Mouse (Mus musculus) left cerebral cortex, postnatal 10 days (tissue): ENCODE measurements at regions not wholly inside any gene's neighbourhood (a gene's known extent, or its start where the extent isn't known, plus 50 kb on each side); places are given as distances from the start of the nearest gene placed in this dataset.

Experiments used
- DNase-seq, 2 experiments: peaks; one replicate each; pipeline ENCODE4 v3.0.0; 2021 to 2022; ENCODE audit warnings: low spot score in 2 of 2, mixed read lengths in 1 of 2; ENCODE audit errors: extremely low spot score in 1 of 2
- intact Hi-C: fragments of 180-260 bp; cut with DNase I; formaldehyde crosslinking; loops from one replicate; pipeline ENCODE4 v1.15.1; 2025

DNA sequence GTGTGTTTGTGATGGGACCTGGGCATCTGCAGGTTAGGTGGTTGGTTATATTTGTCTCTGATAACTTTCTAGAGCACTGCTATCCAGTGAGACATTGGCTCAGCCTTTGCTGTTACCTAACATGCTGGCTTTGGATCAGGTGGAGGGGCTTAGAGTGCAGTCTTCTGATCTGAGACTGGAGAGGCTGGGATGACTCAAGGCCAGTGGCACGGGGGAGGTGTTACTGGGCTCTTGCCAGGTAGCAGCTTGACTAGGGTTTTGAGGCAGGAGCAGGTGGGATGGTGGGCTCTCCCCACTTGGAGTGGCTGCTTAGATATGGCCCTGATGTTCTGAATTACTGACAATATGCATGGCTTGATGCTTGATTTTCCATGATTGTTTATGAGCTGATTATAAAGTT lies 236.0 kb downstream of the Zfp704 start:
- intact Hi-C loops: no loop called here
- no peak for DNase-seq

DNA sequence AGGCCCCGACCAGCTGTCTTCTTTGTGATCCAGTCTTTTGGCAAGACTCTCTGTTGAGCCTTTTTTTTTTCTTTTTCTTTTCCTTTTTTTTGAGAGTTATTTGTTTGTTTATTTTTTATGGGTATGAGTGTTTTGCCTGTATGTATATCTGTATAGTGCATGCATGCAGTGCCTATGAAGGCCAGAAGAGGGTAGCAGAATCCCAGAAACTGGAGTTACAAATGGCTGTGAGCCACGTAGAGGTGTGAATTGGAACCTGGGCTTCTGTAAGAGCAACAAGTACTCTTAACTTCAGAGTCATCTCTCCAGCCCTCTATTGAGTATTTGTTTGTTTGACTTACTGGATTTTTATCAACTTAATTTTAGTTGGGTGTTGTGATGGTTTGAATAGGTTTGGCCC lies 239.8 kb downstream of the Zfp704 start:
- DNase-seq: no peak
- intact Hi-C loops: no loop called here

DNA sequence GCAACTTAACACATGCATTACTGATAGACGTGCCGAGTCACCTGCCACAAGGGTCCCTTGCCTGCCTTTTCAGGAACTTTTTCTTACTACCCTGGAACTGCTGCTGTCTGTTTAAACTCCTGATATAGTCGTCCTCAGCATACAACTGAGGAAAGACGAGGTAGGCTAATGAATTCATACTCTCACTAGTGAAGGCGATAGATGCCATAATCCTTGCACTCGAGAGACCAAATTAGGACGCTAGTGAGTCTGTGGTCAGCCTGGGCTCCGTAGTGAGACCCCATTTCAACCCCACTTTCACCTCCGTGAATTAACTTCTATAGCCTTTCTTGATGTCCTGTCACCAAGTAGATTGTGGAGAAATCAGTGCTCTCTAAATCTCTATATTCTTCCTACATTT lies 244.1 kb downstream of the Zfp704 start:
- no peak for DNase-seq
- intact Hi-C loops: no loop called here

DNA sequence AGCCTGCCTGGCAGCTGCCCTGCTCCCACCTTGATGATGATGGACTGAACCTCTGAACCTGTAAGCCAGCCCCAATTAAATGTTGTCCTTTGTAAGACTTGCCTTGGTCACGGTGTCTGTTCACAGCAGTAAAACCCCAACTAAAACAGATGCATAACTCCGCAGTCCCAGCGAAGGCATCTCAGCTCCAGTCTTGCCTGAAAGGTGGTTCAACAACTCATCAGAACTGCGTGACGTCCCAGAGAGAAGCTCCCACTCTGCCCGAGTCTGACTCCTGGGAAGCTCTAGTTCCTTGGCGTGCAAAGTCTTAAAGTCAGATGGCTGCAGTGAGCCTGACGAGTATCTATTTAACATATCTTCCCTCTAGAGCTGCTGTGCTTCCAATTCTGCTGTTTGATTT lies 250.7 kb downstream of the Zfp704 start:
- DNase-seq: no peak
- intact Hi-C loops: no loop called here

DNA sequence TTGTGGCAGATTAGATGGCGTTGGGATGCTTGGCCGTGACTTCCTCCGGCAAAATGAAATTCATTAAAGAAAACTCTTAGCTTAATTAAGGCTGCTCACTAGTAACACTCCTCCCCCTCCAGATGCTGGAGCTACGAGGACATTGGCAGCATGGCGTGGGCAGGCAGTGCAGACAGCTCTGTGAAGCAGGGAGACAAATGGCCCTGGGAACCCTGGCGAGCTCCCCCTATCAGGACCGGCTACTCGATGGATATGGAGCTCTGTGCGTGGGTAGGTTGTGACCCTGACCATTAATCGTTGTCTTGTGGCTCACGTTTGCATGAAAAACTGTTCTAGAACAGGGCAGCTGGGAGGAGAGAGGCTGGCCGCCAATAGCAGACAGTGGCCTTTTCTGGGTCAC lies 251.8 kb downstream of the Zfp704 start:
- peak in 1 of 2 experiments; percentile 37 for DNase-seq
- intact Hi-C loops: no loop called here

DNA sequence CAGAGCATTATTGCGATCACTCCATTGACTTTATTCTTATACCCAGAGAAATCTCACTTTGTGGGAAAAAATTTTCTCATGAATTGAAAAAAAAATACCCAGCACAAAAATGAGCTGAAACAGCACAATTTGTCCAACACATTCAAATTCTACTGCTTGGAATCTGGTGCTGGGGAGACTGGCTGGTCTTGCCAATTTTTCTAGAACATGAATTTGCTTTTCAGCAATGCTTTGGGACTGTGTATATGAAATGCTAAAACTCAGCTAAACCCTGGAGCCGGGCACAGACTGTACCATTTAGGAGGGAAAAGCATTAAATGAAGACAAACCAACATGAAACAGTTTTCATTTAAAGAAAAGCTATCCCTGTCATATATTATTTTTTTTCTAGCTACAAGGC lies 252.2 kb downstream of the Zfp704 start:
- no peak for DNase-seq
- intact Hi-C loops: no loop called here

DNA sequence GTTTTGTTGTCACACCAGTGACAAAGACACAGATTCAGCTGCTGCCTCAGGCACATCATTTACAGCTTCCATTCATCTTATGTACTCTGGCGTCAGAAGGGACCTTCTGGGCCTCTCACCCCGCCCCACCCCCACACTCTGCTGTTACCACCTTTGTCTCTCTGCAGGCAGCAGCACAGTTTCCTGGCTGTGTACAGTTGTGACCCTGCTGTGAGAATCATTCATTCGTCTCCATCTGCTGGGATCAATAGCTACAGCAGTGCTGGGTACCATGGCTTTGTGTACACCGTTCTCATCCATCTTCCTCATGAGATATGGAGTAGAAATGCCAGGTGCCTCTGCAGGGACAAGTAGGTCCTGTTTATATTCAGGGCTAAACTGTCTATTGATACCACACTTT lies 254.0 kb downstream of the Zfp704 start:
- no peak for DNase-seq
- intact Hi-C loops: no loop called here

DNA sequence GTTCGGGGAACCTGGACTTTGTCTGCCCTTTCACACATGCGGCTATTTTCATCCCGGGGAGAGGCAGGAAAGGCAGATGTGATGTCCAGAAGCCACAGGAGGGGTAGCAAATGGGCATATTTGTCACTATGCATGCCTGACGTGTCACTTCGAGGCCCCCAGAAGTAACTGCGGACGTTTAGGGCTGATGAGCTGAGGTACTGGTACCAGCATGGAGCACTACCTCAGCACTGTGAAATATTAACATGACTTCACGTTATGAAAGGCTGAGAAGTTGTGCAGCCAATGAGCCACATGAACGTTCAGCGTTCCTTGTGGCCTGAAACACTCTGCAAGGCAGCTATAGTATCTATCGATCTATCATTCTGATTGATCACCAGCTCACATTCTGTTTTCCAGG lies 255.1 kb downstream of the Zfp704 start:
- intact Hi-C loops: no loop called here
- DNase-seq: no peak

DNA sequence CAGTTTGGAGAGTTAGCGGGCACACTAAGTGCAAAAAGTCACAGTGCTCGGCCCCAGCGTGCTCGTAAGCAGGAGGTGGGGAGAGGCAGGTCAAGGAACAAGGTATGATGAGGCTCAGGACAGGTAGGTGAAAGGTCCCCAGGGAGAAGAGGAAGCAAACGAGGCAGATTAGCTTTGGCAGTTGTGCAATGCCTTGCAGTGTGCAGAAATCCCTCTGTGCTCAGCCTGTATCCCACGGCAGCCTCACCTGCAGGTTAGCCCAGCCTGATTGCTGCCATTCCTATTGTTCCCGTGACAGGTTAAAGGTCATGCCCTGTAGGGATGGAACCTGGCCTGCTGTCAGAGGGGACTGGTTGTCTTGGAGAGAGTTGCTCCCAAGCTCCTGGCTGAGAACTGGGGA lies 257.6 kb downstream of the Zfp704 start:
- no peak for DNase-seq
- intact Hi-C loops: no loop called here

DNA sequence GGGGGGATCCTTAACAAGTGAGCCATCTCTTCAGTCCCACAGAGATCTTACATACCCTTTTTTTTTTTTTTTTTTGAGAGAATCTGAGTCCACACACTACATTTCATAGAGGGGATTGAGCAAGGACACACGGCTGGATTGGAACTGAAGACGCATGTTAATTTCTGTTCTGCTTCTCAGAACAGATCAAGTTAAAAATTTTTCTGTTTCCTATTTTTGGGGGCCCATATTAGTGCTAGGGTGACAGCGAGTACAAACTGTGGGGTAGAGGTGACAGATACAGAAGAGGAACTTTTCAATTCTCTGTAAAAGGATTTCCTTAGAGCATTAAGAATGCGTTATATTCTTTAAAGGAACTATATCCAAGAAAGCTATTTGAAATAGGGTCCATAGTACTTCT lies 260.1 kb downstream of the Zfp704 start:
- intact Hi-C loops: no loop called here
- no peak for DNase-seq

DNA sequence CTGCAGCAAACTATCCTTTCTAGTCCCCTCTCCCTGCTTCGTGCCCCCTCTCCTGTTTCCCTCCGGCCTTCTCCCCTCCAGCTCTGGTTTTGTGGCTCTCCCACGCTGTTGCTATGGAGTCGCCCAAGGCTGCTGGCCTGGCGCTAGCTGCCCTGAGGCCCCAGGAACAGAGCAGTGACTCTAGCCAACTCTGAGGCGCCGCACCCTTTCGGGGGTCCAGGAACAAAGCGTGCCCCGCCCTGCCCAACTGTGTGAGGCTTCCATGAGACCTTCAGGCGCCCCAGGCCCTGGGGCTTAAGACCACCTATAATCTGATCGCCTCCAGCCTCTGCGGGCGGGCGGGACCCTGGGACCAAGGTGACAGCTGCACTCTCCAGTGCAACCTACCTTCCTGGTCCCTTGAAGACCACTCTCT lies 262.4 kb downstream of the Zfp704 start:
- DNase-seq: peak in 1 of 2 experiments; percentile 56
- intact Hi-C loops: no loop called here

DNA sequence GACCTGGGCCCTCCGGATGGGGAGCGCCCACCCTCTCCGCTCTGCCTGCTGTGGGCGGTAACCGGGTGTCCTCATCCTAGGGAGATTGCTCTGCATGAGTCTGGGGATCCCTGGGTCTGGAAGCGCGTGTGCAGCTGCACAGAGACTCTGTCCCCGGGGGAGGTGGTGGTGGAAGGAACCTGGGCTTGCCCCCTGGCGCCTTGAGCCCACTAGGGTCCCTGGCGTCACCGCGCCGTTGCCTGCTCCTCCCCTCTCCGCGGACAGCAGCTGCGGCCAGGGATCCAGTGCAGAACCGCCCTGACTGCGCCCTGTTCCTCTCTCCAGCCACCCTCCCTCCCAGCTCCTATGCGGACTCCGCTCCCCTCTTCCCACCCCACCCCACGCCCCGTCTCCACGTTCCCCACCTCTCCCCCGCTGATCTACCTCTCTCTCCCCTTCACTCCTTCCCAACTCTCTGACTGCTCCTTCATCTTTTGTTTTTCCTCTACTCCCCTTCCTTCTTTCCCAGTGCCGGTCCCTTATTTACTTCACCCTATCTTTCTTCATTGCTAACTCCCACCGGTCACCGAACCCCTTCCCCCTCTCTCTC lies 262.9 kb downstream of the Zfp704 start:
- peak in 1 of 2 experiments; percentile 53 for DNase-seq
- intact Hi-C loops: no loop called here

DNA sequence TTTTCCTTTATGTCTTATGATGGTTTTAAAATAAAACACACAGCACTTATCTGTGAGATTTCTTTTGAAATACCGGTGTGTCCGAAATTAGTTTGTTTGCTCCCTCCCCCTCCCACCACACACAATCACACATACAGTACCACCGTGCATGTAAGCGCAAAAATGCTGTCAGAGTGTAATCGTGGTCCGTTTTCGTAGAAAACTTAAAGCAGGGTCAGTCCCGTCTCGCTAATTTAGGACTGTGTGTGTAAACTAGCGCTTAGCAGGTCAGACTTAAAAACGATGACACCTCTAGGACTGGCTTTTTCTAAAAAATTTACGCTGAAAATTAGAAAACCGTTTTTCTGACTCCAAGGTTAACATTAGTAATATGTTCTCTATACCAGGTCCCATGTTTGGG lies 263.5 kb downstream of the Zfp704 start:
- intact Hi-C loops: no loop called here
- no peak for DNase-seq

DNA sequence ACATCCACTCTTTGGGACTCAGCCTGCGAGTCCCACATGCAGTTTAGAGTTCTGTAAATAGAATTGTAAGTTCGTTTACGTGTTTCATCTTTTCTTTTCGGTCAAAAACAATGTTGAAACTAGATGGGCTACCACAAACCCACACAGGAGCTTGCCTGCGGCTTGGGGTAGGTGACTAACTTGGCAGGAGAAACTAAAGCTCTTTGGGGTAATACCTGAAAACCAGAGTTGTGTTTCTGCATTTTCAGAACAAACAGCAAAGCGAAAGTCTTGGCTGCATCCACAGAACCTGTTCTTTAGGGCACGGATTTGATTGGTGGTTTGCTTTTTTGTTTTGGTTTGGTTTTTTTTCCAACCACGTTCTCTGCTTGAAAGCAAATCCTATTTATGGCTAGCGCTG lies 264.0 kb downstream of the Zfp704 start:
- intact Hi-C loops: no loop called here
- no peak for DNase-seq

DNA sequence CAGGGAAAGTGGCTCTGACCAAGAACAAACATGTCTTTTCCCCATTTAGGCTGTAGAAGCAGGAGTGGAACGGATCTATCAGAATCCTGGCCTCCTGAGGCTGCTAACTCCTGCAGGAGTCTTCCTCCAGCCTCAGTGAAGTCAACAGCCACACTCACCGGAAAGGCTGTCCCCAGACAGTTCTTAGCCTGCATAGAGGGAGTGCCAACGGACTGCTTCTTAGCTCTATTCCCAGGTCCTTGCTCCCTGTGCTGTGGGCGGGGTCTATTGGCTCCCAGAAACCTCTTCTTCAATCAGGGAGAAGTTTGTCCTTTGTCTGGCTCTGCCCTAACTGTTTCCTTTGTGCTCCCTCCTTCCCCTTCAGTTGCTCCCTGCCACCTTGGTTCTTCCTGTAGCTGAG lies 266.3 kb downstream of the Zfp704 start:
- DNase-seq: peak in 1 of 2 experiments; percentile 32
- intact Hi-C loops: no loop called here

DNA sequence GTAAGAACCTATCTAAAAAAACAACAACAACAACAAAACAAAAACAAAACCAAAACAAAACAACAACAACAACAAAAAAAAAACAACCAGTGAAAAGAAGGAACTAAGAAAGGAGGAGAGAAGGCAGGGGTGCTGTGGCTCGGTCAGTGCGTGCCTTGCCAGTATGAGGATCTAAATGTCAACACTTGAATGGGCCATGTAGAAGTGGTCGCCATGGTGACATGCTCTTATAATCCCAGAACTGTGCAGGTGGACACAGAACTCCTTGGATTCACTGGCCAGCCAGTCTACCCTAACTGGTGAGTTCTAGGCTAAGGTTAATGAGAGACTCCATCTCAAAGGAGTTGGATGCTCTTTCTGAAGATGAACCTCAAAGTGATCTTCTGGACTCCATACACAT lies 267.7 kb downstream of the Zfp704 start:
- DNase-seq: no peak
- intact Hi-C loops: no loop called here

DNA sequence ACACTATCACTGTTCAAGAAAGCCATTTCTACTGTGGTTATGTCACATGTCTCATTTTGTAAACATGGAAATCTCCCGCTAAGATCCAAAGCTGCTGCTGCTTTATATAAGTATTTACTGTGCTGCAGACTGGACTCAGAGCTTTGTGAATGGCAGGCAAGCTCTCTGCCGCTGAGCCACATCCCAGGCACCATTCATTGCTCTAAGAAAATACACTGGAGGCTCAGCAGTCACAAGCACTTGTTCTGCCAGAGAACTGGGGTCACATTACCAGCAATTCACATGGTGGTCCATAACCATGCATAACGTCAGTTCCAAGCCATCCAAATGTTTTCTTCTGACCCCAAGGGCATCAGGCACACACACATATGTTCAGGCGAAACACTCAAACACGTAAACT lies 268.2 kb downstream of the Zfp704 start:
- intact Hi-C loops: no loop called here
- DNase-seq: no peak

DNA sequence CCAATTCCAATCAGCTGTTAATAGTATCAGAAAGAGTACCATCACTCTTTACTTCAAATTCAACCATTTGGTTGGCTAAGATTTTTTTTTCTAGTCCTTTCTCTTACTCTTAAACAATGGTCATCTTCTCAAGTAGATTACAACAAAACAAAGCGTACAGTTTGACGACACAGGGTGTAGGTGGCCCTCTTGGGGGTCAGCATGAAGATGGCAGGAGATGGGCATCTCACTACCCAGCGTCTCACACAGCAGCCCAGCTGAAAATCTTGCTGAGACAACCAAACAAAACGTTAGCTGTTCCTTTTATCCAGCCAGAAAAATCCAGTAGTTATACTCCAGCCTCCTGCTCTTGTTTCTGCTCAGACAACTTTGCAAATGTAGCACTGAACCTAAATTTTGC lies 268.6 kb downstream of the Zfp704 start:
- intact Hi-C loops: no loop called here

DNA sequence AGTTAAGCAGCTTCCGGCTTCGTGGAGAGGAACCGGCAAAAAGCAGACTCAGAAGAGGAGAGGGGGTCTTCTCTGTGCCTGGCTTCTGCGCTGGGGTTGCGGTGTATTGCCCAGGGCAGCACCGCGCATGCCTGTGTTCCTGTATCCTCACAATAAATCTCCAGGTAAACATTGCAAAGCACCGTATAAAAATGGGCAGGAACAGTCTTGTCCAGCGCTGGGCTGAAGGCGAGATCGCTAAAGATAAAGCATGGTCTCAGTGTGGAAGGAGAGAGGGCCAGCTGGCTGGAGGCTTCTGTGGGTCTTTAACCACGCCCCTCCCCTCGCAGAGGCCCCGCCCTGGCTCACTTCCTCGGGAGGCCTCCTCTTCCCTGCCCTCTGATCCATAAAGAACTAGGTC lies 269.1 kb downstream of the Zfp704 start:
- intact Hi-C loops: no loop called here
- peak in 1 of 2 experiments; percentile 74 for DNase-seq

More for the DNA sequence above, 268.6 kb downstream of the Zfp704 start:
- no peak for DNase-seq

DNA sequence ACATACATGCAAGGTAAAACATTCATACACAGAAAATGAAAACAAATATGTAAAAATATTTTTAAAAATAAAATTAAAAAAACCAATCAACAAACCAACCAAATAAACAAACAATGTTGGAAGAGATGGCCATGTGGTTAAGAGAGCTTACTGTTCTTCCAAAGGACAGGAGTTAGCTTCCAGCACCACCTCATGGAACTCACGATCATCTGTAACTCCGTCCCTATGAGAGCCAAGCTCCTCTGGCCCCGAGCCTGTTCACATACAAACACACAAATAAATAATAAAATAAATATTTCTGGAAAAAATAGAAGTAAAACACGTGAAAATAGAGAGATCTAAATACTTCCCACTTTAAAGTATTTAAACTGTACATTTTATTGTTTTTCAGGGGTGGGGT lies 269.5 kb downstream of the Zfp704 start:
- intact Hi-C loops: no loop called here

DNA sequence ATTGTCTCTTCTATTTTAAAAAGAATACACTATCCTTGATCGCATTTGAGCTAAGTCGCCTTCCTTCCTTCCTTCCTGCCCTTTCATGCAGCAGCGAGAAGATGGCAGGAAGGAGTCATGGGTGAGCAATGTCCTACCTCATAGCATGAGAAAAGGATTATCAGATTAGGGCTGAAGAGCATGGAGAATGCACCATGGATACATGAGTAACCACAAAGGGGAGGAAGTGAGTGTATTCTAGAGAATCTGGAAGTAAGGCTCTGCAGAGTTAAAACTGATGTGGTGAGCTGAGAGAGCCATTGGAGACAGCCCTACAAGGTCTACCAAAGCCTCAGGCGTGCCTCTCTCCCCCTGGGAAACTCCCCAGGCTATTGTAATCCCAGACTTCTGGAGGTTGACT lies 270.2 kb downstream of the Zfp704 start:
- DNase-seq: no peak
- intact Hi-C loops: loop anchor here (10.0 kb wide), 1 partner anchor 375 kb away; no protein-coding TSS in a partner anchor

More for the DNA sequence above, 269.5 kb downstream of the Zfp704 start:
- no peak for DNase-seq
